Mouse (Mus musculus) ES-E14 (cell line): ENCODE measurements at regions not wholly inside any gene's neighbourhood (a gene's known extent, or its start where the extent isn't known, plus 50 kb on each side); places are given as distances from the start of the nearest gene placed in this dataset.

ENCODE experiments used
- HCFC1 ChIP-seq: IDR thresholded peaks from 2 replicates; pipeline ENCODE4 v1.6.1; 2012; ENCODE audit warnings: low read length, inconsistent platforms, borderline replicate concordance; ENCODE audit not compliant: insufficient read depth
- ZC3H11A ChIP-seq: IDR thresholded peaks from 2 replicates; pipeline ENCODE4 v1.6.1; 2012; ENCODE audit warnings: low read depth, mild to moderate bottlenecking, inconsistent platforms, low read length, borderline replicate concordance

DNA sequence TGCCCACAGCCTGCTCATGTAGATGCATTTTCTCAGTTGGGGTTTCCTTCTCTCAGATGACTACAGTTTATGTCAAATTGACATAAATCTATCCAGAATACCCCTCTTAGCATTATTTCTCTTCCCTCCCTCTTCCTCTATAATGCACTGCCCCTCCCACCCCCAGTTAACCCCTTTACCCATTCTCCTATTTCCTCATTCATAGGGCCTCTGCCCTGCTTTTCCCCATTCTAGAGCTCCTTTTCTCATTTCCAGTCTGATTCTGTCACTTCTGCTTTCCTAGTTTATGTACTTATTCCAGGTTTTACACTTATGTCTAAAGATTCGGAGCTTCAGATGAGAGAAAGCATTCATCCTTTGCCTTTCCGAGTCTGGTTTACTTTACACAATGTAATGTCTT, 740.7 kb downstream of the Stpg2 start:
- TF ChIP-seq ZC3H11A: no peak
- TF ChIP-seq HCFC1: no peak
